Mouse (Mus musculus) C2C12 (cell line): ENCODE data around the gene Kif2c.

Experiments used
- CEBPB ChIP-seq: IDR thresholded peaks from one replicate; pipeline ENCODE4 v1.6.1; 2011; ENCODE audit warnings: low read depth, mild to moderate bottlenecking, control low read depth, moderate library complexity
- CTCF ChIP-seq: IDR thresholded peaks from one replicate; pipeline ENCODE4 v1.5.1; 2011; ENCODE audit not compliant: control insufficient read depth, insufficient read depth, insufficient read length
- MAX ChIP-seq: IDR thresholded peaks from one replicate; pipeline ENCODE4 v1.6.1; 2011; ENCODE audit warnings: mild to moderate bottlenecking, control low read depth
- MYOD1 ChIP-seq: IDR thresholded peaks from one replicate; pipeline ENCODE4 v1.6.1; 2011; ENCODE audit warnings: low read depth; ENCODE audit not compliant: control insufficient read depth, insufficient read length
- MYOG ChIP-seq: IDR thresholded peaks from one replicate; pipeline ENCODE4 v1.6.1; 2011; ENCODE audit not compliant: control insufficient read depth, insufficient read length; ENCODE audit errors: extremely low read depth

DNA sequence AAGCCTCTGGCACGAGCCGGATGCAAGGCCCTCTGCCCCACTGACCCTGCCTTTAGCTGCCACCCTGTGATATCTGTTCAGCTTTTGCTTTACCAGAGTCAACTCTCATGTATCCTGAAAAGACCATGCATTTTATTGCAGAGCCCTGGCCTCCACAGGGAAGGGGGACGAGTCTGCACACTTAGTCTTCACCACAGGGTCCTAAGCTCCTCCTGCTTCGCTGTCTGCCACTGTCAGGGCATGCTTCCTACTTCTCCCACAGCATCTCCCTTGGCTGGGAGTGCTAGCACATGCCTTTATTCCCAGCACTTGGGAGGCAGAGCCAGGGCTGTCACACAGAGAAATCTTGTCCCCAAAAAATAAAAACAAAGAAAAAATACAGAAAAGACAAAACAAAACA lies 21.3 kb downstream of the Kif2c start:
- TF ChIP-seq CTCF (no peak), MYOG (no peak), MAX (no peak), MYOD1 (no peak), CEBPB (no peak)
